Mouse (Mus musculus) forelimb bud, embryonic 11.5 days (tissue): ENCODE results near the gene Foxe1.

ENCODE experiments used
- DNase-seq: peaks from one replicate; pipeline ENCODE4 v3.0.0-alpha.2; 2012; ENCODE audit warnings: low read depth, low spot score

The Foxe1 gene

DNA sequence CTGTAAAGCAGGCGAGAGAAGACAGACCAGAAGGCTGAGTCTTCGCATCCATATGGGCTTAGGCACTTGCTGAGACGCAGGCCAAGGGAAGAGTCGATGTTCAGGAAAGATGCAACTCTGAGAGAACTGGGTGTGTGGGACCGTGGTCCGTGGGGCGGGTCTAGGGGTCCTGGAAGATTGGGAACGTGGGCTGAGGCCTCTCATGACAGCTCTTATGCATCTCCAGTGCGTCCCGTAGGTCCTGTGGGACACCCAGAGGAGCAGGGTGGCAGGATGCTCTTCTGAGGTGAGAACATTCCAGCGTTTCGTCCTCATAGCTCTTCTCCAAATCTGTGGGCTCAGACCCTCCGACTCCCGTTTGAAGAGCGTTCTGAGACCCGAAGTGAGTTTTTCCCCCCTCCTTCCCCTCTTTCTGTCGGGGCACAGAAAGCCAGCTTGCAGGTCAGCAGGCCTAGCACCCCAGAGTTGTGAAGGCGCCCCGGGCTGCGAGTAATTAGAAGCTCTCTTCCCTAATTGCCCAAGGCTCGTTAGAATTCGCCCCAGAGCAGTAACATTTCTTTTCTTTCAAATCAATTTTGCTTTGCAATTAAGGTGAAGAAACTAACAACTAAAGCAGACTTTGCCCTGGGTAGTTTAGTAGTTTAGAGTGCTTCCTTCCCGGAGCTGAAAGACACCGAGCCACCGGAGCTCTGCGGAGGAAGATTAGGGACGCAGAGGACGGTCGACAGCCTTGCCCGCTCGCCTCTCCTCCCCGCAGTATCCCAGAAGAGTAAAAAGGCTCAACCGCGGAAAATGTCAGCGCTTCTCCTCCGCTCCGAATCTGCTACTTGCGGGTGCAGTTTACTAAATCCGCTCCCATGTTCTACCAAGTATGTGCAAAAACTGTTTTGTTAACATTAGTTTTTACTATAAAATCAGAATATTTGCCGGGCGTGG is 4.4 kb downstream of the Foxe1 start:
- DNase-seq = no peak

DNA sequence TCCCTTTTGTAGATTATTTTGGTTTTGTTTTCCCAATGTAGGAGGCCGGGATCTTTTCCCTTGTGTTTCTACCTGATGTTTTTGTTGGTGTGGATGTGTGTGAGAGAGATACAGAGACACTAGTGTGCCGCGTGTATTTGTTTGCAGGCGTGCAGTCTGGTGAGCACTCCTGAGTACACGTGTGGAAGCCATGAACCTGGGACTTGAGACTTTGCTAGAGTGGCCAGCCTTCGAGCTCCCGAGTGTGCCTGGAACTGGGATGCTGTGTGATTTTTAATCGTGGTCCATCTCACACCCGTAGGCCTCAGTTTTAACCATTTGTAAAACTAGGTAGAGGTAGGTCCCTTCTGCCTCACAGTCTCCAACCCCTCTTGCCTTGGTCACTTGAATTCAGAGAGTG is 5.5 kb downstream of the Foxe1 start:
- DNase-seq = no peak

DNA sequence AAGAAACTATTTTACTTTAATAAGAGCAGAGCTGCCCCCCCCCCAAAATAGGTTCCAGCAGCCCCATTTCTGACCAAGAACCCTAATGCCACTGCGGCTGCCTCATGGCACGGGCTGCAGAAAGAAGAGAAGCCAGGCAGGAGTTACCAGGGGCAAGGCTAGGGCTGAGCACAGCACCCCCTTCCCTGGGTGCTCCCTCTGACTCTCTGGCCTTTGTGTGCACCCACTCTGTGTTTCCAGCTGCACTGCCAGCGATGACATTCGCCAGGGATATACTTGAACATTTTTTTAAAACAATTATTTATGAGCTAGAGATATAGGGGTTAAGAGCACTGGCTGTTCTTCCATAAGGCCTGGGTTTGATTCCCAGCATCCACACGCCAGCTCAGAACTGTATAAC is 6.1 kb downstream of the Foxe1 start:
- no peak for DNase-seq

DNA sequence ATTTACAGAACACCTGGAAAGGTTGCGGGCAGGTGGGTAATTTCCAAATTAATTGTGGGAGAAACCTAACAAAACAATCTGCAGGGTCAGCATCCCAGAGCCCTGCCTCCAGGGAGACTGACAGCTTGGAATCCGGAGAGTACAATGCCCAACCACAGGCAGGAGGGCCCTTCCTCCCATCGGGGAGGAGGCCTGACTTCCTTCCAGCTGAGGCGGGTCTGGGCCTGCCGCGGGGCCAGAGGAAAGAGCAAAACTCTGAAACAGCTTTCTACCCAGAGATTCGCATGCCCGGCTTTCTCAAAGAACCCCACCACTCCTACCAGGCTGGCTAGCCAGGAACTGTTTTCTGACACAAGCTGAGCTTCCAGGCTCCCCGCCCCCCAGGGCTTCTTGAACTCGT is 9.6 kb downstream of the Foxe1 start:
- DNase-seq = no peak

DNA sequence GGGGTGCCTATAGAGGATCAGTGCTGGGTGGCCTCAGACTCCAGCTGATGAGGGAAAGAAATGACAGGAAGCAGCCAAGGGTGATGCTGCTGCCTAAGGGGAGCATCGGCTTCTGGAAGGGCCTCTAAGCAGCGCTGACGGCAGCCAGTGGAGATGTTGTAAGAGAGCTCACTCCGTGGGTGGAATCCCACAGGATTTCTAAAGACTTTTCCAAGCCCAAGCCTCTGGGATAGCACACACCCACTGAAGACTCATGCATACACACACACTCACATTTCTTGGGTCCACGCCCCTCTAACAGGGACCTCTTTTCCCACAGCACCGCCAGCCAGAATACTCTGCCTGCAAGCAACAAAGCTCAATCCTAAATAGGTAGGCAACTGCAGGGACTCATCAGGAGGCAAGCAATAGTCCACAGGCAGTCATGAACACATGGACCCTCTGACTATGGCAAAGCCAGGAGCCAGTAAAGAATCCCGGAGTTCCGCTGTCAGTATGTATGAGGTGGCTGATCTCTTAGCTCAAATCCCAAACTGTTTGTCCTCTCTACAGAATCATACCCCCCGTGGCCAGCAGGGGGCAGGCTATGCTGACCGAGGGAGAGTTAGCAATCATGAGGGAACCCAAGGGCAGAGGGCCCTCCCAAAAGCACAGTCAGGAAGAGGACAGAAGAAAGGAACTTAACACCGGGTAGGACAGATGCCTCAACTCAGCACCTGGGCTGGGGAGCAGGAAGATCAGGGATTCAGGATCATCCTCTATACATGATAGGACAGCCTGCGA is 13.1 kb downstream of the Foxe1 start:
- DNase-seq = no peak

DNA sequence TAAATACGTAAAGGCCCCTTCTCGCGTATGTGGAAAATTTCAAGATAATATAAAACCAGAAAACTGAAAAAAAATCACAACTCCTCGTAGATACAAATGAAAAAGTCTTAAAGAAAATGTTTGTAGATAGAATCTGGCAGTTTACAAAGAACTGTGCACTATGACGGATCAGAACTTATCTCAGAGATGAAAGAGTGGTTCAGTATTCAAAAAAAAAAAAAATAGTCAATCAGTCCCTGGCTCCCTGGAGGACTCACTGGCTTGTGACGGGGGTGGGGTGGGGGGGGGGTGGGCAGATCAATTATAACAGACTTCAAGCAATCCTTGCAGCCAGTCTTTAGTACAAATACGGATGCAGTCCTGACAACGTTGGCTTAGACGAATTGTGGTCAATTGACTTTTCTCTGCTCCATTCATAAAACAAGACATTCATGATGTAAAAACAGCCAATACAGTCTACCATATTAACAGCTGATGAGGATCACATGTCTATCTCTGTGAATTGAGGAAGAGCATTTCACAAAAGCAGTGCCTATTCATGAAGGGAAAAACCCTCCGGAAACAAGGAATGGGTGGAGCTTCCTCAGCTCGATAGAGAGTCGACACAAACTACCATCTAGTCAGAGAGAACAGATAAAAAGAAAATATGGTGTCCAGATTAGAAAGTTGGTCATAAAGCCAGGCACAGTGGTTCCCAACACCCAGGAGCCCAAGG is 16.3 kb downstream of the Foxe1 start:
- DNase-seq = no peak

DNA sequence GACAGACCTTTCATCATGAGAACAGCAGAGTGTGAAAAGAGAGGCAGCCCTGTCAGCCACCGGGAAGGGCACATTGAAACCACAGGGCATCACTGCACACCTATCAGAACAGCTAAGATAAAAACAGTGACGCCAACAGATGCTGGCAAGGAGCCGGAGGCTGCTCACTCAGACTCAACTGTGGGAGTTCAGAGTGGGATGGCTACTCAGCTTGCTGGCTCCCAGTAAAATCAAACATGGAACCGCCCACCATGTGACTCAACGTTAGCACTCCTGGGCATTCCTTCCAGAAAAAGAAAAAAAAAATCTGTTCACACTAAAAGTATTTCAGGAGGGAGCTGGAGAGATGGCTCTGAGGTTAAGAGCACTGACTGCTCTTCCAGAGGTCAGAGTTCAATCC is 17.8 kb downstream of the Foxe1 start:
- no peak for DNase-seq

DNA sequence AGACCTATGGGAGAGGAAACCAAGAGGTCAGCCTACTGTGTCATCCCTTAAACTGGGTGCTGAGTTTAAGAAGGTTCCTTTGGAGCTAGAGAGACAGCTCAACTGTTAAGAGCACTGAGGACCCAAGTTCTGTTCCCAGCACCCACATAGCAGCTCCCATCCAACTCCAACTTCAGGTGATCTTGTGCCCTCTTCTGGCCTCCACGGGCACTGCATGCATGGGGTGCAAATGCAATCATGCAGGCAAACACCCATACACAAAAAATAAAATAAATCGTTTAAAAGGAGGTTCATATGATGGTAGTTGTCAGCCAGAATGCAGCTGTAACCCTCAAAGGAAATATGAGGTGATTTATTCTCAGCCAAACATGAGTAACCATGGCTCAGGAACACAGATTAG is 21.0 kb downstream of the Foxe1 start:
- DNase-seq = no peak

DNA sequence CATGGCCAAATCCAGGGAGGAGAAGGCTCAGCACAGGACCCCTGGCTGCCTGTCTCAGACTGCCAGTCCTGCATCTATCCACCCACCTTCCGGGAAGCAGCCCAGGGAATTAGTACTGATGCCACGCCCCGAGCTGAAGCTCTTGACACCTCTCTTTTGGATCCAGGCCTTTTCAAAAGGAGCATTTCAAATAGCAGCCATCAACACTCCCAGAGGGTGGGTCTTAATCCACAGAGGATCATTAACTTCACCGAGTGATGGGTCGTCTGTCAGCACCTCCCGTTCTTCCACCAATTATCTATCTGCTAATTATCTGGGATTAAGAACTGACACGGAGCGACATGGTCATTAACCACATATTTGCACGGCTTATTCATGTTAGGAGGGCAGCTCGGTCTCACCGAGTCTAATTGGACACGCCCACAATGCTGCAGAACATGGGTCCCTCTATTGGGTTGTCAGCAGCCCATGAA is 24.1 kb downstream of the Foxe1 start:
- DNase-seq = no peak

DNA sequence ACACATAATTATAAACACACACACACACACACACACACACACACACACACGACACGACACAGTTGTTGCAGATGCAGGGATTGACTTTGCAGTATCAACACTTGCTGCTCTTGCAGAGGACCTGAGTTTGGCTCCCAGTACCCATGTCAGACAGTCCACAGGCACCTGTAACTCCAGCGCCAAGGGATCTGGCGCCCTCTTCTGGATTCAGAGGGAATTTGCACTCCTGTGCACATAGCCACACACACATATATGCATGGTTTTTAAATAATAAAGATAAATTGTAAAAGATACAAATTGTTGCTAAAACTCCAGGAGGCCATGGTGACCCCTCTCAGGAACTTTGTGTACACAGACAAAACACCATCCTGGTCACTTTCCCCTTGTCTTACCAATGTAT is 25.7 kb downstream of the Foxe1 start:
- no peak for DNase-seq

DNA sequence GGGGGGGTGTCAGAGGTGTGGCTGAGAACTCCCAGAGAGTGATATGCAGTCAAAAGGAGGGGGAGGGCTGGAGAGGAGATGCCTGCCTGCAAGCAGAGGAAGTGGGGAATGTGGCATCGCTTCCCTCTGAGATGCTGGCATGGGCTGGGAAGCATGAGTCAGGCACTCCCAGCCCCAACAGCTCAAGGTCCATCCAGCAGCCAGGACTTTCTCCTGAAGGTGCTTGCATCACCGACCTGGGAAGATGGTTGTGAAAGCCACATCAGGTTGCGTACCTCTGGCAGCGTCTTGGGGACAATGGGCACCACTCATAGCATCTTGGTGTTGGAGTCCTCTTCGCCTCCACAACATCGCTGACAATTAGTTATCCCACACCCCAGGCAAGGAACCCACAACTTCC is 27.0 kb downstream of the Foxe1 start:
- DNase-seq = no peak

DNA sequence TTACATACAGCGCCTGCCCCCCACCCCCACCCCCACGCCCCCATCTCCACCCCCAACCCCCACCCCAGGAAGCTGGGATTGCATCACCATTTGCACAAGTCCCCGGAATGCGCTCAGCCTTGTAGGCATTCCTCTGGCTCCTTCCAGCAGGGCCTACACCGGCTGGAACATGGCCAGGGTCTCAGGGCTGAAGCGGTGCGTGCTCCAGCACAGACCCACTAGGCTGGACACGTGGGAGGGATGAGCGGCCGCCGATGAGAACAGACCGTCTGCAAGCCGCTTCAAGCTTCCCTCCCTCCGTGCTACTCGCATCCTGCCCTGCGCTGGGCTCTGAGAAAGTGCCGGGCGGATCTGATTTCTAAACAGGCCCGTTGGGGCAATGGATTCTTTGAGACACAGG is 27.6 kb downstream of the Foxe1 start:
- DNase-seq = no peak

DNA sequence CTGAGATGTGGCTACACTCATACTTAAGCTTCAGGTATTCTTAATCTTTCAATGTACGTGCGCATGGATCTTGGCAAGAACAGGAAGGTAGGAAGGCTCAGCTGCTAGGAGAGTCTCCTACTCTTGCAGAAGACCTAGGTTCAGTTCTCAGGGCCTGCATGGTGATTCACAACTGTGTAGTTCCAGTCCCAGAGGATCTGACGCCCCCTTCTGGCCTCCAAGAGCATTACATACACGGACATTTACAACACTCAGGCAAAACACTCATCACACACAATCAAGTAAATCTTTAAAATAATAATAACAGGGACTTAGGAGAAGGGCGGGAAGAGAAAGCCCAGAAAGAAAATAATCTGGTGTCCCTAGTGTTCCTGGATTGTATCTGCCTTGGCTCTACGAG is 31.0 kb downstream of the Foxe1 start:
- DNase-seq = peak; percentile 16

DNA sequence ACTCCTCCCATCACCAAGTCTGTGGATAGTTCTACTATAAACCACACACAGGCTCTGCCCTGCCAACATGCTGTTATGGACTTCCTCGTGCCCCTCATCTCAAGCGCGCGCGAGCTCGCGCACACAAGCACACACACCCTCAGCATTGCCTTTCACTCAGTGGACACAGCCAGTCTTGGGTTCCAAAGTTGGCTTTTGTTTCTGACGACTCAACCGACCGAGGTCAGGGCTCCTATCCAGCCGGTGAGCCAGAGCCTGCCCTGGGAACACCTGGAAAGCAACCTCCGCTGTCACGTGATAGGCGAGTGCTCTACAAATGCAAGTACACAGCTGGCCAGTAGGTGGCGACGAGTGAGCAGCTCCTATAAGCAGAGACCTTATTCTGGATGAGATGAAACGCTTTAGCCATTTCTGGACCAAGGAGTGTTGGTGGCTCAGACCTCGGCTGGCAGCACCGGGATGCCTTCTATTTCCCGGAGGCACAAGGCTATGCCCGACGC is 31.5 kb downstream of the Foxe1 start:
- DNase-seq = peak; percentile 86

DNA sequence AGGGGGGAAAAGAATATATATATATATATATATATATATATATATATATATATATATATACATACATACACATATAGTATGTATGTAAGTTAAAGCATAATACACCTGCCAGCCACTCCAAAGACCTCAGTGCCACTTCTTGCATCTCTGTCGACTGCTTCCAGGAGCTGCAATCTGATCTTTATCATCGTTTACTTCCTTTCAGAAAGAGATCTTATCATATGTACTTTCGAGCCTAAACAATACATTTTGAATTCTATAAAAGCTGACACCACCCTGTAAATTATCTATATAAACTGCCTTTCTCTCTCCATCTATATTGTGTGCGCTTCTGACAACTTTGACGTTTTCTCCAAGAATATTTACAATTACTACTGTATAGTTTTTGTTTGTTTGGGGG is 45.1 kb downstream of the Foxe1 start:
- no peak for DNase-seq

DNA sequence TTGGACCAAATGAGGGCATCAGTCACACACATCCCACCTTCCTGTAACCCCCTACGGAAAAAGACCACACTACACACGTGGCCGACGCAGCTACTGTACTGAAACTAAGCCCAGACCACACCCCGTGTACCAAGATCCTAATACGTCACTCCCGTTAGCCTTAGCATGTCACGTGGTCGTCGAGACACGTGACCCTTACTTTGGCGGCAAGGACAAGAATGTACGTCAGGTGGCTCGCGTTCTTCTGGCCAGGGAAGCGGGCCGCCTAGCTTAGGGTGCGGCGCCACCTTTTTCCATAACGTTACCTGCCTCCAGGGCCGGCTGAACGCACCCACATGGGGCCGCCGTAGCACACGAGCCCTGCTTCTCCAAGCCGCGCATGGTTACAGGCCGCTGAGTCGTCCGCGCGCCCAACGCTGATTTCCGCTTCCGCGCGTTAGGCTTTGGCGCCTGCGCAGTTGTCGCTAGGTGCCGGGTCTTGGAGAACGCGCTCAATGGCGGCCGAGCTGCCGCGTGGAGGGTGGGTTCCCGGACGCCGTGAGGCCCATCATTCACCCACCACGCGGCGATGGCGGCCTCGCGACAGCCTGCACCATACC is 45.7 kb downstream of the Foxe1 start, which contains the start of gene Trmo:
Gene Trmo (minus strand): TSS at position 425 of the 599 bp plus-strand sequence.
- peak; percentile 99 for DNase-seq

DNA sequence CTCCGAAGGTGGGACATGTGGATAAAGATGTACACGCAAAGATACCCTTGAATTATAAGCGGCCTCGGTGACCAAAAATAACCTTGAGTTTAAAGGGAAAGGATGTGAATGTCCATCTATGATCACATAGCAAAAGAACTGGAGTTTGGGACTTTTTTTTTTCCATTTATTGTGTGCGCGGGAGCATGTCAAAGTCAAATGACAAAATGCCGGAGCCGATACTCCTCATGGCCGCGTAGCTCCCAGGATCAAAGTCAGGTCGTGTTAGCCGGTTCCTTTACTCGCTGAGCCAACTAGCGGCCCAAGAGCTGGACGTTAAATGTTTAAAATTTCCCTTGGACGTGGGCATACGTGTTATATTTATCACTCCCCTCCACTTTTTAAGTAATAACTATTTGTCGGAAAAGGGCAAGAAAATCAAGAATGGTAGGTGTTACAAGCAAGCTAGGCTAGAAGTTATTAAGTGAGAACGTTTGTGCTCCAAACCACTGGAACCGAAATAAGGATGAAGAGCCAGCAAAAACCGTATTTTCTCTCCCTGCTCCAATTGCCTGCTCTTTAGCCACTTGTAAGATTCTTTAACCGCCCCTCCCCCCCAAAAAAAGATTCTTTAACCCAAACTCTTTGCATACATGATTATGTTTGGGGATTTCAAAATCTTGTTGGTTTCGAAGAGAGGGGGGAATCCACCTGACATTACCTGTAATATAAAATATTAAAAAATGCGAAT is 46.4 kb downstream of the Foxe1 start:
- peak; percentile 59 for DNase-seq

DNA sequence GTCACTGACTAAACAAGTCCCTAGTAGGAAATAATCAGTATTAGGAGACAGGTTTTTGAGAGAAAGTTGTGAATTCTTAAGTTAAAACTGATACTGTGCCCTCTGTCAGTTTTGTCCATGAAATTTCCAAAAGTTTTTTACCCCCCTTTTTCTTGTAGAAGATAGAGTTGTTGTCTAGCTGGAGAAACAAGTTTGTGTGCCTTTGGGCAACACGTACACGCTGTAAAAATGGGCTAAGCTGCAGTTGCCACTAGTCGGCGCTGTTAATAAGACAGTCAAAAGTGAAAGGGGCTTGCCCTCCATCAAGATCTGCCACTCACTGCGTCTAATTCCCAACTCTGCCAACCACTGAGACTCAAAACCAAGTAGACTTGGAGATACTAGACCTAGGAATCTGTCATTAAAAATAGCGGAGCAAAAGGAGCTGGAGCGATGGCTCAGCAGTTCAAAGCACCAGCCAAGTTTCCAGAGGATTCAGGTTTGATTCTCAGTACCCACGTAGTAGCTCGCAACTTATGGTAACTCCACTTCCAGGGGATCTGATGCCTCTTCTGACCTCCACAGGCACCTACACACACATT is 47.1 kb downstream of the Foxe1 start:
- DNase-seq = peak; percentile 89

DNA sequence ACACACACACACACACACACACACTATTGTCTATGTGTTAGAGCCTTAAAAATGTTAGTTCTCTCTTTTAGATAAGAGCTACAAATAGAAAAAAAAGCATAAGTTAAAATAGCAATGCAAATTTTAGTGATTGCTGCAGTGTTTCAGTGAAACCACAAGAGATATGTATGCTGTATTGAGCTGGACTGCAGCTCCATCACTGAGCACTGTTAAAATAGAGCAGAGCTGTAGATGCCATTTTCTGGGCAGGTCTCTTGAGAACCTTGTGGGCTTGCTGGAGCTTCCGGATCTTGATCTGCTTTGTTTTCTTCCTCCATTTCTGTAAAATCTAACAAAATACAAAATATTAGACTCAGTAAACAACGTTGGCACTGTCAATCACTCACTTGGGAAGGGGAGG is 51.0 kb downstream of the Foxe1 start:
- no peak for DNase-seq

DNA sequence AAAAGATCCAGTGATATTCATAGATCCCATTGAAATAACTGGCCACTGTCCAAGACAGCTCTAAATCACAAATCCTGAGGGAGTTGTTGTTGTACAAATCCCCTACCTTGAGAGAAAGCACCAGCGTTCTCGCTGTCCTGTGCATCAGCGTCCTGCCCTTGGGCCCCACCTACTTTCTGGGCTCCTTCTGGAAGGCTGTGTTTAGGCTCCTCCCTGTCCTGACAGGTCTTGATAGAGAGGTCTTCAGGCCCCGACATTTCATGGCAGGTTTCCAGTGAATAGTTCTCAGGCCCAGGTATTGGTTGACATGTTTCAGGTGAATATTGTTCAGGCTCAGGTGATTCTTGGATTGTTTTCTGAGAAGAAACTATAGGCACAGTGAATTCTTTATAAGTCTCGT is 52.3 kb downstream of the Foxe1 start:
- DNase-seq = no peak
